Mouse (Mus musculus): ENCODE measurements around the gene Wdr75.

- TF ChIP-seq POLR2A (IDR thresholded peaks at IDR 0.05; ENCODE audit: control insufficient read depth, low read depth, low read length), result peak; percentile 90
- no peak for TF ChIP-seq CTCF (IDR thresholded peaks at IDR 0.05; ENCODE audit: control insufficient read depth, insufficient read depth, insufficient replicate concordance, low read depth, low read length)
These were observed at the start of gene Wdr75 for GRCm38 (mm10) chr1:45794969-45795908.

Data from testis, adult 2 months (tissue).